Mouse (Mus musculus): ENCODE measurements around the gene Glo1.
"Not testable (repeated sequence)": the region's sequence is repeated elsewhere in the genome, so short reads cannot be mapped to it uniquely, and the experiment has no call there.

Glo1 gene

GRCm38 (mm10) chr17:30626719-30627118 is at the start of gene Glo1:
Gene Glo1, minus strand, starts transcription at chr17:30626871.
- DNase-seq (ENCODE audit: low spot score in 2 of 2) = not testable (repeated sequence)

GRCm38 (mm10) chr17:30675021-30675740 is 48.5 kb upstream of the Glo1 start:
- DNase-seq (ENCODE audit: low spot score in 2 of 2) = no peak

GRCm38 (mm10) chr17:30673023-30673422 is 46.4 kb upstream of the Glo1 start:
- no peak for DNase-seq (ENCODE audit: low spot score in 2 of 2)

- no peak for DNase-seq (ENCODE audit: low spot score in 2 of 2)
Measured at GRCm38 (mm10) chr17:30672556-30672955, 45.9 kb upstream of the Glo1 start.

GRCm38 (mm10) chr17:30664856-30665255 is 38.2 kb upstream of the Glo1 start:
- no peak for DNase-seq (ENCODE audit: low spot score in 2 of 2)

GRCm38 (mm10) chr17:30663170-30663569 is 36.5 kb upstream of the Glo1 start:
- DNase-seq (ENCODE audit: low spot score in 2 of 2) = no peak

GRCm38 (mm10) chr17:30662131-30662530 is 35.5 kb upstream of the Glo1 start:
- DNase-seq (ENCODE audit: low spot score in 2 of 2) = no peak

- DNase-seq (ENCODE audit: low spot score in 2 of 2) = peak; percentile 62 to 71
Measured at GRCm38 (mm10) chr17:30658152-30658544, 31.5 kb upstream of the Glo1 start.

- DNase-seq (ENCODE audit: low spot score in 2 of 2) = no peak
Measured at GRCm38 (mm10) chr17:30657530-30658151, 31.0 kb upstream of the Glo1 start.

- peak; percentile 14 to 28 for DNase-seq (ENCODE audit: low spot score in 2 of 2)
Measured at GRCm38 (mm10) chr17:30653010-30653409, 26.3 kb upstream of the Glo1 start.

- no peak for DNase-seq (ENCODE audit: low spot score in 2 of 2)
Measured at GRCm38 (mm10) chr17:30648770-30649169, 22.1 kb upstream of the Glo1 start.

GRCm38 (mm10) chr17:30640896-30641295 is 14.2 kb upstream of the Glo1 start:
- no peak for DNase-seq (ENCODE audit: low spot score in 2 of 2)

- no peak for DNase-seq (ENCODE audit: low spot score in 2 of 2)
Measured at GRCm38 (mm10) chr17:30638996-30639395, 12.3 kb upstream of the Glo1 start.

GRCm38 (mm10) chr17:30637714-30638113 is 11.0 kb upstream of the Glo1 start:
- no peak for DNase-seq (ENCODE audit: low spot score in 2 of 2)

GRCm38 (mm10) chr17:30635367-30635766 is 8.7 kb upstream of the Glo1 start:
- DNase-seq (ENCODE audit: low spot score in 2 of 2) = no peak

- not testable (repeated sequence) for DNase-seq (ENCODE audit: low spot score in 2 of 2)
Measured at GRCm38 (mm10) chr17:30624132-30624531, 2.5 kb downstream of the Glo1 start, which contains the start of gene Dnah8. Gene Dnah8, plus strand, starts transcription at chr17:30624354.

- DNase-seq (ENCODE audit: low spot score in 2 of 2) = no peak
Measured at GRCm38 (mm10) chr17:30623200-30623599, 3.5 kb downstream of the Glo1 start.

- DNase-seq (ENCODE audit: low spot score in 2 of 2) = no peak
Measured at GRCm38 (mm10) chr17:30621450-30621849, 5.2 kb downstream of the Glo1 start.

- DNase-seq (ENCODE audit: low spot score in 2 of 2) = no peak
Measured at GRCm38 (mm10) chr17:30620548-30620947, 6.1 kb downstream of the Glo1 start.

GRCm38 (mm10) chr17:30619153-30619552 is 7.5 kb downstream of the Glo1 start:
- no peak for DNase-seq (ENCODE audit: low spot score in 2 of 2)

GRCm38 (mm10) chr17:30618136-30618891 is 8.4 kb downstream of the Glo1 start:
- DNase-seq (ENCODE audit: low spot score in 2 of 2) = no peak

- DNase-seq (ENCODE audit: low spot score in 2 of 2) = no peak
Measured at GRCm38 (mm10) chr17:30616203-30616602, 10.5 kb downstream of the Glo1 start.

GRCm38 (mm10) chr17:30613350-30613749 is 13.3 kb downstream of the Glo1 start:
- no peak for DNase-seq (ENCODE audit: low spot score in 2 of 2)

Data from natural killer cell, adult 2 months (primary cell).